Mouse (Mus musculus) midbrain, postnatal 0 days (tissue): ENCODE data around the gene Twnk. TPM values are rescaled to one million over a fixed set of nuclear protein-coding genes. Genes with fewer than 3 reads are reported as not detected.

Source experiments
- ATAC-seq: fragments of 200-750 bp; cut with Nextera tagmentation; 2 replicates; pipeline ENCODE4 v1.8.0; 2017; ENCODE audit warnings: moderate number of reproducible peaks, mild to moderate bottlenecking, moderate TSS enrichment, moderate library complexity; ENCODE audit not compliant: low FRiP score
- DNase-seq: peaks from one replicate; pipeline ENCODE4 v3.0.0-alpha.2; 2015; ENCODE audit warnings: low spot score
- H3K27ac ChIP-seq: fragments of 300-500 bp; sonication (generic); 2 replicates; pipeline ENCODE4 v1.5.1; 2014; ENCODE audit warnings: low read depth, mild to moderate bottlenecking, low read length, mixed read lengths
- H3K27me3 ChIP-seq: fragments of 300-500 bp; sonication (generic); 2 replicates; pipeline ENCODE4 v1.6.1; 2014; ENCODE audit warnings: low read length, control low read depth, mixed read lengths; ENCODE audit not compliant: insufficient read depth
- H3K36me3 ChIP-seq: fragments of 300-500 bp; sonication (generic); 2 replicates; pipeline ENCODE4 v1.6.1; 2014; ENCODE audit warnings: low read length, control low read depth, mixed read lengths; ENCODE audit not compliant: insufficient read depth
- H3K4me1 ChIP-seq: fragments of 300-500 bp; sonication (generic); 2 replicates; pipeline ENCODE4 v1.6.1; 2014; ENCODE audit warnings: mild to moderate bottlenecking, control low read depth, antibody characterized with exemption, low read length, mixed read lengths; ENCODE audit not compliant: insufficient read depth
- H3K4me2 ChIP-seq: fragments of 300-500 bp; sonication (generic); 2 replicates; pipeline ENCODE4 v1.6.1; 2014; ENCODE audit warnings: low read depth, mild to moderate bottlenecking, low read length, mixed read lengths; ENCODE audit not compliant: poor library complexity, severe bottlenecking
- H3K4me3 ChIP-seq: fragments of 300-500 bp; sonication (generic); 2 replicates; pipeline ENCODE4 v1.5.1; 2014; ENCODE audit warnings: low read depth, mild to moderate bottlenecking, low read length, moderate library complexity
- H3K9ac ChIP-seq: fragments of 300-500 bp; sonication (generic); replicated peaks from 2 replicates; pipeline ENCODE4 v1.6.1; 2014; ENCODE audit warnings: mild to moderate bottlenecking, low read length, moderate library complexity, mixed read lengths; ENCODE audit not compliant: poor library complexity, severe bottlenecking
- H3K9me3 ChIP-seq: fragments of 300-500 bp; sonication (generic); 2 replicates; pipeline ENCODE4 v1.6.1; 2016; ENCODE audit warnings: low read length, control low read depth
- CTCF ChIP-seq: IDR thresholded peaks from 2 replicates; pipeline ENCODE4 v1.5.1; 2016; ENCODE audit warnings: antibody characterized with exemption, mild to moderate bottlenecking
- WGBS: fragments of 180-500 bp; shearing (Covaris S2); extraction: QIAGEN DNeasy Blood & Tissue Kit; methylation state at CpG from one replicate; pipeline ENCODE4 v1.1.7; 2014; 5-methylcytosine and 5-hydroxymethylcytosine counted together
- polyA plus RNA-seq: library from polyadenylated mRNA; unstranded; fragments of >200 nt; fragmentation: Nextera tagmentation; extraction: Ambion mirVana; gene quantifications from 2 replicates; pipeline ENCODE4 v1.2.1, GENCODE M21; 2015
- total RNA-seq: library from RNA; depleted of rRNA; stranded (reverse); fragments of >200 nt; gene quantifications from 2 replicates; pipeline ENCODE4 v1.2.3, GENCODE M21; 2014

The Twnk gene
- total and polyA plus RNA-seq, 2 experiments from 2014 or later: 6.1 to 6.8 TPM

GRCm38 (mm10) chr19:45049523-45049922 is 44.1 kb downstream of the Twnk start:
- H3K27me3 ChIP-seq: no peaks in the 10 kb centered on the region
- no peaks in the 10 kb centered on the region for H3K9me3 ChIP-seq
- WGBS: 76% methylated on average over 9 of the region's 9 CpGs
- H3K4me2 ChIP-seq: peak overlapping the region; percentile 77
- no peak overlapping the region for H3K9ac ChIP-seq
- no peak overlapping the region for H3K27ac ChIP-seq
- ATAC-seq (no peak), DNase-seq (no peak)
- peaks cover 5% of the 10 kb centered on the region; the same call in 1 of the 2 replicates for H3K4me1 ChIP-seq
- H3K36me3 ChIP-seq: peaks cover 42% of the 10 kb centered on the region
- no peak for TF ChIP-seq CTCF
- H3K4me3 ChIP-seq: peak overlapping the region; percentile 57; the same call in 1 of the 2 replicates

- TF ChIP-seq CTCF: 0 out of 2 replicates have a peak, but pooled peaks have one; percentile 9
- 88% methylated on average over 8 of the region's 8 CpGs for WGBS
- DNase-seq: no peak
- H3K36me3 ChIP-seq: peaks cover 51% of the 10 kb centered on the region
- ATAC-seq: no peak
- H3K27me3 ChIP-seq: no peaks in the 10 kb centered on the region
- H3K9me3 ChIP-seq: no peaks in the 10 kb centered on the region
- H3K4me1 ChIP-seq: peaks cover 9% of the 10 kb centered on the region; the same call in 1 of the 2 replicates
- no peak overlapping the region for H3K9ac ChIP-seq
- no peak overlapping the region for H3K4me2 ChIP-seq
- no peak overlapping the region for H3K4me3 ChIP-seq
- no peak overlapping the region for H3K27ac ChIP-seq
Measured at GRCm38 (mm10) chr19:45053451-45053850, 48.0 kb downstream of the Twnk start.

- TF ChIP-seq CTCF: no peak
- H3K4me3 ChIP-seq: no peak overlapping the region
- DNase-seq (no peak), ATAC-seq (no peak)
- no peak overlapping the region for H3K4me2 ChIP-seq
- H3K9ac ChIP-seq: no peak overlapping the region
- H3K27ac ChIP-seq: no peak overlapping the region
- H3K4me1 ChIP-seq: peaks cover 12% of the 10 kb centered on the region; the same call in 1 of the 2 replicates
- 84% methylated on average over 6 of the region's 6 CpGs for WGBS
- H3K27me3 ChIP-seq: no peaks in the 10 kb centered on the region
- no peaks in the 10 kb centered on the region for H3K9me3 ChIP-seq
- H3K36me3 ChIP-seq: peaks cover 44% of the 10 kb centered on the region
Measured at GRCm38 (mm10) chr19:45054892-45055690, 49.6 kb downstream of the Twnk start.

- Histone ChIP-seq H3K9me3 (no peaks in the 10 kb centered on the region), H3K4me3 (no peak overlapping the region), H3K4me1 (peaks cover 12% of the 10 kb centered on the region; the same call in 1 of the 2 replicates), H3K9ac (no peak overlapping the region), H3K27ac (peak overlapping the region; percentile 91; the same call in 1 of the 2 replicates), H3K4me2 (no peak overlapping the region), H3K36me3 (peaks cover 34% of the 10 kb centered on the region), H3K27me3 (no peaks in the 10 kb centered on the region)
- ATAC-seq (no peak), DNase-seq (peak; percentile 78)
- WGBS: 37% methylated on average over 4 of the region's 4 CpGs
- peak; percentile 79 for TF ChIP-seq CTCF
Measured at GRCm38 (mm10) chr19:45056364-45056763, 50.9 kb downstream of the Twnk start.

- no peak overlapping the region for H3K9ac ChIP-seq
- DNase-seq (no peak), ATAC-seq (no peak)
- H3K9me3 ChIP-seq: no peaks in the 10 kb centered on the region
- peak overlapping the region; percentile 47; the same call in 1 of the 2 replicates for H3K4me2 ChIP-seq
- H3K4me3 ChIP-seq: 0 out of 2 replicates have a peak overlapping the region, but pooled peaks have one; percentile 51
- H3K36me3 ChIP-seq: peaks cover 28% of the 10 kb centered on the region
- no peak for TF ChIP-seq CTCF
- H3K27me3 ChIP-seq: no peaks in the 10 kb centered on the region
- H3K27ac ChIP-seq: peak overlapping the region; percentile 91
- WGBS: 86% methylated on average over 7 of the region's 7 CpGs
- peaks cover 12% of the 10 kb centered on the region; the same call in 1 of the 2 replicates for H3K4me1 ChIP-seq
Measured at GRCm38 (mm10) chr19:45056908-45057698, 51.6 kb downstream of the Twnk start.
